Mouse (Mus musculus): ENCODE measurements around the gene Wbp2. TPM values are rescaled to one million over a fixed set of nuclear protein-coding genes. Genes with fewer than 3 reads are reported as not detected.

The Wbp2 gene
- total RNA-seq, 1 experiment from 2014 or later = 93.6 TPM

DNA sequence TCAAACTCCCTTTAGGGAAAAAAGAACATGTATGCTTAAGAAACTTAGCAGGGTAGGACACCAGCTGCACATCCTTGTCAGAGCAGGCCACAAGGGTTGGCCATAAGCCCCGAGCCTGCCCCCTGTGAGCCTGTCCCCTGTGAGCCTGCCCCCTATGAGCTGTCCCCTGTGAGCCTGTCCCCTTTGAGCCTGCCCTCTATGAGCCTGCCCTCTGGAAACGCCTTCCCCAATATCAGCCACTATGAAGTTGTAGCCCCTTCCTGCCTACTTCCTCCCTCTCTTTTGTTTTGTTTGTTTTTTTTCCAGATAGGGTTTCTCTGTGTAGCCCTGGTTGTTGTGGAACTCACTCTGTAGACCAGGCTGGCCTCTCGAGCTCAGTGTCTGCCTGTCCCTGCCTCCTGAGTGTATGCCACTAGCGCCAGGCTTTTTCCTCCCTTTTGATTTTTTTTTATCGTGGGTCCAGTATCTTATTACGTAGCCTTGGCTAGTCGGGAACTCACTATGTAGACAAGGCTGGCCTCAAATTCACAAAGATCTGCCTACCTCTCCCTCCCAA, 12.3 kb downstream of the Wbp2 start:
- no peak for ATAC-seq (ENCODE audit: extremely low read depth, insufficient number of reproducible peaks, low FRiP score, poor library complexity, severe bottlenecking)

DNA sequence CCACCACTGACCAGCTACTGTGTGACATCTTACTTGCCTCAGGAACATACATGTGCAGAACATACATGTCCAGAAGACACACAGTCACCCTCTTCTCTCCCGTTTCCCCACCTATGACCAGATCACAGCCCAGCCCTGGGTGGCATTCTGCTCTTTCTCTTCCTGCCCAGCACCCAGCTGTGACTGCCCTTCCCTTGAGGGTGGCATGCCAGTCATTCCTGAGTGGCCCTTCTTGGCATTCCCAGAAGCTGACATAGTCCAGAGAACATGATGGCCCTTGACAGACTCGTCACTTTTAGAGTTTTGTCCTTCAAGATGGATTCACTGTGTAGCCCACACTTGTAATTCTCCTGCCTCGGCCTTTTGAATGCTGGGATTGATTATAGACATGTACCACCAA, 14.2 kb downstream of the Wbp2 start:
- no peak for ATAC-seq (ENCODE audit: extremely low read depth, insufficient number of reproducible peaks, low FRiP score, poor library complexity, severe bottlenecking)

DNA sequence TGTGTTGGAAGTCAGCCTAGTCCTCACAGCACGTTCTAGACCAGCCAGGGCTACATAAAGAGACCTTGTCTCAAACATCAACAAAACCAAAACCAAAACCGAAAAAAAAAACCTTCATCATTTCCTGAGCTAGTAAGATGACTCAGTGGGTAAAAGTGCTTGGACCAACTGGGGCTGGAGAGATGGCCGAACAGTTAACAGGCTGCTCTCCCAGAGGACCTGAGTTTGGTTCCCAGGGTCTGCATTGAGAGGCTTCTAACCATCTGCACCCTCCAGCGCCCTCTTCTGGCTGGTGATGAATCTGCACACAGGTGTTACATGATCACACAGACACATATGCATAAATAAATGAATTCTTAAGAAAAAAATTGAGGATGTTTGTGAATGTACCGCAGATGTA, 15.3 kb downstream of the Wbp2 start:
- ATAC-seq (ENCODE audit: extremely low read depth, insufficient number of reproducible peaks, low FRiP score, poor library complexity, severe bottlenecking) = no peak

DNA sequence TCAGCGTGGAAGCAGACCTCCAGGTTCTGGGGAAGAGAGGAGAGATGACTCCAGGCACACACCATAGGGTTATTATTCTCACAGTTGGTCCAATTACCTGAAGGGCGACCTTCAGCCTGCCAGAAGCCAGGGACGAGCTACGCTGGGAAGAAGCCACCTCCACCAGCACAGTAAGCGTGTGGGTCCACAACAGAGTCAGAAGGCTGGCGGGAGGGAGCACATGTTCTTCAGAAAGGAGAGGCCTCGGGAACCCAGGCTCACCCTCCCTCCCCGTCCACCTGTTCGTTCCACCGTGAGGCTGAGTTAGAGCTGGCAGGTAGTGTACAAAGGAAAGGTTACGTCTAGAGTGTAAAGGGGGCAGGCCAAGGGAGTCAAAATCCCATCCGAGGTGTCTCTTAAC, 21.4 kb downstream of the Wbp2 start:
- no peak for ATAC-seq (ENCODE audit: extremely low read depth, insufficient number of reproducible peaks, low FRiP score, poor library complexity, severe bottlenecking)

DNA sequence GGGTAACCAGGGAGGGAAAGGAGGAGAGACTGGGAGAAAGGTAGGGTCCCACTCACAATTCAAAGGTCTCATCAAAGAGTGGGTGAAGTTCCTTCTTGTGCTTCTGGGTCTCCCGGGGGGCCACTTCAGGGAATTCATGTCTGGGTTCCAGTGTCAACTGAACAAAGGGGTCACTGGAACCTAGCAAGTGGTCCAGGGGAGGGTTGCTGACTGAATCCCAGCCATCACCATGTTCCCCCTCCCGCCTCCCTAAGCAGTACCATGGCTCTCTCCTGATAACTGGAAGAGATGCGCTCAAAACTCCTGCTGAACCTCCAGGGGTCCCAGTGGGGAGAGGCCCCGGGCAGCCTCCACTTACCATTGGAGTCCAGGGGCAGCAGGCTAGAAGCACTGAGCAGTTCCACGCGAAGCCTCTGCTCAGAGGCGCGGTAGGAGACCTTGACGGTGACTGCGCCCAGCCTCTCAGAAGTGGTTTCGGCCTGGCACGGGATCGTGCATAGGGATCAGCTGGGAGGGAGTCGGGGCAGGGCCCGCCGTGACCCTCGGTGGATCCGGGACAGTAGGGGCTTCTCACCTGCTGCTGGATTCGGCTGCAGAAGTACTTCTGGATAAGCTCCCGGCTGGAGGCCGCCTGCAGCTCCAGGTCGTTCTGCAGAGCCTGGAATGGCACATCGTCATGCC, 22.5 kb downstream of the Wbp2 start:
- no peak for ATAC-seq (ENCODE audit: extremely low read depth, insufficient number of reproducible peaks, low FRiP score, poor library complexity, severe bottlenecking)

DNA sequence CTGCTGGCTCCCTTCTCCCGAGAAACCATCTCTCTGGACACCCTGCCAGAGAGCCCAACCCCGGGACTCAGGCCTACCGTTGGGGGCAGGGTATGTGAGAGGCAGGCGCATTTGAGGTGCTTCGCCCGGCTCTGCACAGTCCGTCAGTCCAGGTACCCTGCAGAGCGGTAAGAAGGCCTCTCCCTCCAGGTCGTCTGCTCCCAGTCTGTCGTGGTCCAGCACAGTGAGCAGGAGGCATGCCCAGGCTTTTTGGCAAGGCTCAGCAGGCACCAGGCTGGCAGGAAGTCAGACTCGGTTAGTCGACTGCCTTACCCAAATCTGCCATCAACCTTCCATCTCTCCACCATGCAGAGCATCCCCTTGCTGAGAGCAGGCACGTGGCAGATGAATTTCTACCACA, 23.2 kb downstream of the Wbp2 start:
- no peak for ATAC-seq (ENCODE audit: extremely low read depth, insufficient number of reproducible peaks, low FRiP score, poor library complexity, severe bottlenecking)

DNA sequence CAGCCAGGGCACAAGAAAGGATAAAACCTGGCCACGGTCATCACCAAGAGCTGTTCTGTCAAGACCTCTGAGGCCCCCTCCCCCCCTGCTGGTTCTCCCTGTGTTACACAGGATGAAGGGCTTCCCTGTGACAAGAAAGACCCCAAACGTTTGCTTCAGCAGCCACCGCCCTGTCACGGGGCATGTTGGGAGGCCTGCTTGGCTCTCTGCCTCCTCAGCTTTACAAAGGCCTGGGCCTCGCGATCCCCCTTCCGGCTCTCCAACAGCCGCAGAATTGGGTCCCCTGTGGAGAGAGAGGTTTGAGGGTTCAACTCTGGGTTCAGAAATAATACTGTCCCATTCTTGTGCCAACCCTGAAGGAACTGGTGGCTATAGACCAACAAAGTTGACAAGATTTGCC, 24.3 kb downstream of the Wbp2 start:
- ATAC-seq (ENCODE audit: extremely low read depth, insufficient number of reproducible peaks, low FRiP score, poor library complexity, severe bottlenecking) = no peak

DNA sequence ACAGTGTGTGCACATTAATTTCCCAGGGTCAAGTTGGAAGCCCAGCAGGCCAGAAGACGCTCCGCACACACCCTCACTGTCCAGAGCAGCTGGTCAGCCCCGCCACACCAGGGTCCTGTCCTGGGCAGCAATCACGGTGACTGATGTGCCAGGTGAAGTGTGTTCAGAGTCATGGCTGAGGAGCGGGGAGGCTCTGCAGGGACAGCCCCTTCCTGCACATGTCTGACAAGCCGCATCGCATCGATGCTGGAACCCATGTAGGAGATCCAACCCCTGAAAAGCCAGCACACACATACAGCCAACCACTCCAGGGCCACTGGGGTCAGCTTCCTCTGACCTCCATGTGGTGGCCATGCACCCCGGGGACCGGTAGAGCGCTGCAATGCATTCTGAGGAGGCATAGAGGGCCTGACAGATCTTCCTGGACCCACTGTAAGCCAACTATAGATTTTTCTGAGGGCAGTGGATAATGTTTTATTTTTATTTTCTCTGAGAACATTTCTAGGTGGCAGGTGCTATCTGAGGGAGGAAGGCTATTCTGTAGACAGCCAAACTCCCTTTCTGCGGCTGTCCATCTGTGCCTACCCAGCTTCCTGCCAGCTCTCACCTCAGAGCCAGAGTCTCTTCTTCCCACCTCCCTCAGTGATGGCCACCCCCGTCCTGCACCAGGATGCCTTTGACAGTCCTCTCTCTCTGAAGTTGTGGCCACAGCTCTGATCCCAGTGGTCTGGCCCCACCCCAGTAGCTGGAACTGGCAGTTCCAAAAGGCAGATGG, 25.0 kb downstream of the Wbp2 start:
- ATAC-seq (ENCODE audit: extremely low read depth, insufficient number of reproducible peaks, low FRiP score, poor library complexity, severe bottlenecking) = no peak

DNA sequence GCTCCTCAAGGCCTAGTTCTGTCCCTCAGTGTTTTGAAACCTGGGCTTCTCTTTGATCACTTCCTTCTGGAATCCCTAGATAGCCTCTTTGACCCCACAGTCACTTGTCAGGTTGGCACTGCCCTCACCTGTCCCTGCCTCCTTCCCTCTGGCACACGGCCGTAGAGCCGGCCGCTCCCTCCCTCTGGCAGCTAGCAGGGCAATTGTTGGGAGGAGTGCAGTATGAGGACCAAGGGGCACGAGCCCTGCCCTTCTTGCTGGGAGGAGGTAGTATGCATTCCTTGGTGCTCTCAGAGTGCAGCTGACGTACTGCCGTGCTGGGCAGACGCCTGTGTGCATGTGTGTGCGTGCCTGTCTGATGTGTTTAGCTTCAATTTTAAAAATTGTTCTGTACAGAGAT, 26.2 kb downstream of the Wbp2 start:
- ATAC-seq (ENCODE audit: extremely low read depth, insufficient number of reproducible peaks, low FRiP score, poor library complexity, severe bottlenecking) = no peak

DNA sequence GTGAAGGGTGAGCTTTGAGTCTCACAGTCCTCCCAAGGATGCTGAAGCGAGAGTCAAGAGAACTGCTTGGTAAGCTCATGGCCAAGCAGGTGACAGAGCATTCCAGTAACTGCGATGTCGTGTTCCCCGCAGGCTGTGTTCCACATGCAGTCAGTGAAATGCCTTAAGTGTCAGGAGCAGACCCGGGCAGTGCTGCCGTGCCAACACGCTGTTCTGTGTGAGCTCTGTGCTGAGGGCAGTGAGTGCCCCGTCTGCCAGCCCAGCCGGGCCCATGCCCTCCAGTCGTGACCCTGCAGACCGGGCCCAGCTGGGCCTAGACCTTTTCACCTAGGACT, 27.1 kb downstream of the Wbp2 start:
- ATAC-seq (ENCODE audit: extremely low read depth, insufficient number of reproducible peaks, low FRiP score, poor library complexity, severe bottlenecking) = no peak

DNA sequence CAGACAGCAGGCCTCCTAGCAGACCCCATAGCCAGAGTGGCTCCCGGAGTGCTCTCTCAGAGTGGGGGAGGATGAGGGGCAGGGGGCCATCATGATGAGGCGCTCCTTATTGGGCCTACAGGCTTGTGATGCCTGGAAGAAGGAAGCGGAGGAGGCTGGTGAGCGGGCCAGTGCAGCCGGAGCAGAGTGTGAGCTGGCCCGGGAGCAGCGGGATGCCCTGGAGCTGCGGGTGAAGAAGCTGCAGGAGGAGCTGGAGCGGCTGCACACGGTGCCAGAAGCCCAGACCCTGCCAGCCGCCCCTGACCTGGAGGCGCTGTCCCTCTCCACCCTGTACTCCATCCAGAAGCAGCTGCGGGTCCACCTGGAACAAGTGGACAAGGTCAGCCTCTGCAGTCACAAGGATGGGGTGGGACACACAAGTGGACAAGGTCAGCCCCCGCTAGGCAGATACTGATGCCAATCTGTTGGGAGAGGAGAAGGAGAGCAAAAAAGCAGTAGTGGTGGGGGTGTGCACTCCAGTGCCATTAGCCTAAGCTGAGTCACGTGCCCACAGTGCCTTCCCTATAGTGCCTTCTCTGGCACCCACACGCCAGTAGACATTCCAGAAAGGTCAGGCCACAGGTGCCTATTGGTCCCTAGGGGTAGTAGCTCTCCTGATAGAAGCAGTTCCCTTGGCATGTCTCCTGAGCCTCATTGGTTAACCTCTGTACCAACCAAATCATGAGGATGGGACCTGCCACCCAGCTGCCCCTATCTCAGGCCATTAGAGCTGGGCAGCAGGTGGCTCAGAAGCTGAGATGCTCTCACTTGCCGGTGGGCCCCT, 27.7 kb downstream of the Wbp2 start:
- no peak for ATAC-seq (ENCODE audit: extremely low read depth, insufficient number of reproducible peaks, low FRiP score, poor library complexity, severe bottlenecking)

DNA sequence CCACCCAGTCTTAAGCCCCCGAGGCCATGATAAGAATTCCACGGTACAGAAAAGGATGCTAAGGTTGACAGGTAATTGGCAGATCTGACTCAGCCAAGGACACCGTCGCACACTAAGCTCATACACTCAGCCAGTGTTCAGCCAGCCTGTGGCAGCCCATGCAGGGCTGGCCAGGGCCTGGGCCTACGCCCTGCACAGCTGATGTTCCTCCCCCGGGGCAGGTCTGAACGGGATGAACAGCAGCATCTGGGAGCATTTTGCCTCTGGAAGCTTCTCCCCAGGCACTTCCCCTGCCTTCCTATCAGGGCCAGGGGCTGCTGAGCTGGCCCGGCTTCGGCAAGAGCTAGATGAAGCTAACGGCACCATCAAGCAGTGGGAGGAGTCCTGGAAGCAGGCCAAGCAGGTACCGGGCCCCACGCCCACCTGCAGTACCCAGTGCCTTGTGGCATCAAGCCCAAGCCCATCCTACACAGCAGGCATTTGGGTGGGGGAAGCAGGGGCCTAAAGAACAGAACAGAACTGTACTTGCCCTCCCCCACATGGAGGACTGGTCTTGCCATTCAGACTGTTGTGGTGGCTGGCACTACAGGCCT, 28.7 kb downstream of the Wbp2 start:
- no peak for ATAC-seq (ENCODE audit: extremely low read depth, insufficient number of reproducible peaks, low FRiP score, poor library complexity, severe bottlenecking)

DNA sequence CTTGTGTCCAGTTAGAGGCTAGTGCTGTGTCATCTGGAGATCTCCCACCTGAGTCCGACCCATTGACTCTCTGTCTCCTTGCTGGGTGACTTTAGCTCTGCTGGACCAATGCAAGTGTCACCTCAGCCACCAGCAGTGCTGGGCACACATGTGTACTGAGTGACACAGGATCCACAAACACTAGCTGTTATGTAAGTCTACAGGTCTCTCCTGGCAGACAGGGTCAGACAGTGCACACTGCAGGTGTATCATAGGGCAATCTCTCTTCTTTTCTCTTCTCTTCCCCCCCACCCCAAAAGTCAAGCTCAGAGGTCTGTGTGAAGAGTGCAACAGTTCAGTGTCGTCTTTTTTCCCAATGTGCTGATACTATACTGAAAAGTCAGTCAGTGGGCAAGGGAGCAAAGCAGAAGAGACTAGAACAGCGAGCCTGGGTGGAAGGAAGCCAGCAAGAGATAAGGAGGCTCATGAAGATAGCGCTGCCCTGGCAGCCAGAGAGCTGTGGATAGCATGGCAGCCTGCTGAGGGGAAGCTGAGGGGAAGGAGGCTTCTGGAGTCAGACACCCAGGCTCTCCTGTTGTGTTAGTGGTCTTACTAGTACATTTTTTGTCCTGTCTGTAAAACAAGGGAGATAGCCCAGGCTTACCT, 29.4 kb downstream of the Wbp2 start:
- no peak for ATAC-seq (ENCODE audit: extremely low read depth, insufficient number of reproducible peaks, low FRiP score, poor library complexity, severe bottlenecking)

DNA sequence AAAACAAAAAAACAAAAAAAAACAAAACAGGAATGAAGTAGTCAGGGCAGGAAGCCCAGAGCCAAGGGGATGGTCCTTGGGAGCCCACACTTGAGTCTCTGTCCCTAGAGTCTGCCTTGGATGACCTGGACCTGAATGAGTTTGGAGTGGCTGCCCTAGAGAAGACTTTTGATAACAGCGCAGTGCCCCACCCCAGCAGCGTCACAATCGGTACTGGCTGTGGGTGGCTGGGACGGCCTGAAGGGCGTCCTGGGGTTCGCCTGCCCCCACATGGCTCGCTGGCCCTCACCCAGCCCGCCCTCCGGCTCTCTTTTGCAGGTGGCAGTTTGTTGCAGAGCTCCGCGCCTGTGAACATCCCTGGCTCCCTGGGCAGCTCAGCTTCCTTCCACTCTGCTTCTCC, 30.9 kb downstream of the Wbp2 start:
- ATAC-seq (ENCODE audit: extremely low read depth, insufficient number of reproducible peaks, low FRiP score, poor library complexity, severe bottlenecking) = no peak

DNA sequence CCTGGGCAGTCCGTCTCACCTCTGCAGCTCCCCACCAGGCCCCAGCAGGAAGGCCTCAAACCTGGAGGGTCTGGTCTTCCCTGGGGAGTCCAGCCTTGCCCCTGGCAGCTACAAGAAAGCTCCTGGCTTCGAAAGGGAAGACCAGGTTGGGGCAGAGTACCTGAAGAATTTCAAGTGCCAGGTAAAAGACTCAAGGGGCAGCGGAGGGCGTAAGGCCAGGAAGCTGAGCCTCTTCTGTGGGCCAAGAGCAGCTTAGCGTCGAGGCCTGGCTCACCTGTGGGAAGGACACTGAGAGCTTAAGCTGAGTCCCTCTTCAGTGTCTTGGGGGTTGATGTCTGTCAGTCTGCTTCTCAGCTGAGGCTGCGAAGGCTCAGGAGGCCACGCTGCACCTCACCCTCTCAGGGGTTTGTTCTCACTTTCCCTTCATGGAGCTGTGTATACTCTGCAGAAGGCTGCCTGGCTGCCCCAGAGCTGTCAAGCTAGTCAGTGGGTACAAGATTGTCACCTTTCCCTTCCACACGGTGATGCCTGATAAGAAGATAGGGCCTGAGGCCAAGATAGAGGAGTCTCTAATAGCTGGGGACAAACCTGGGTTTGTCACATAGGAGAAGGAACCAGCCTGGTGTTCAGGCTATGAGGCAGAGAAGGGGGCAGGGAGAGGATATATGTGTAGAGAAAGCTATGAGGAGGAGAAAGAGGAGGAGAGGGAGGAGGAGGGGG, 33.1 kb downstream of the Wbp2 start:
- no peak for ATAC-seq (ENCODE audit: extremely low read depth, insufficient number of reproducible peaks, low FRiP score, poor library complexity, severe bottlenecking)

DNA sequence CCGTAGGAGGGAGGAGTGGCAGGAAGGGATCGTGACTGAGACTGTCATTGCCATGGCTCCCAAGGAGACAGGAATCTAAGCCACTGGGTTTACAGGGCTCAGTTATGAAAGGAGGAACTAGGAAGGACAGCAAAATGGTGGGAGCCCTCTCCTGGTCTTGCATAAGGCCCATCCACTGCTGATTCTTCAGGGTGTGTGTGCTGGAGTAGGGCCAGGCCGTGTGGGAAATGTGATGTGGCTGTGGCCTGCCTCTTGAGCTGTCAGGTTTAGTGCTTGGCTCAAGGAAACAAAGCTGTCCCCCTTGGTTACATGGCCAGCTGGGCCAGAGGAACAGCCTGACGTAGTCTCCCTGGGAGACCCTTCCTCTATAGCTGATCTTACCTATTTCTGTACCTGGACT, 36.6 kb downstream of the Wbp2 start:
- ATAC-seq (ENCODE audit: extremely low read depth, insufficient number of reproducible peaks, low FRiP score, poor library complexity, severe bottlenecking) = no peak

DNA sequence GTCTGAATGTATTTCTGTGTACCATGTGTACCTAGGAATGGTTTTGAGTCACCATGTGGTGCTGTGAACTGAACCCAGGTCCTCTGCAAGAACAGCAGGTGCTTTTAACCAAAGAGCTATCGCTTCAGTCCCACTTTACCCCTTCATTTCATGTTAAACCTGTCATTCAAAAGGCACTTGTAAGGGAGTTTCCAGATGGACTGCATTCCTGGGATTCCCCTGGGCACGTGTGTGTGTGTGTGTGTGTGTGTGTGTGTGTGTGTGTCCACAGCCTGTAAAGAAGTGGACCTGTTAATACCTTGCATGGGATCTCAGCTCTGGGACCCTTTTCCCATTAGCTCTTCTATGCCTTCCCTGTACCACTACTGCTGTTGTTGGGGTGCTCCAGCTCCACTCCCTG, 37.2 kb downstream of the Wbp2 start:
- ATAC-seq (ENCODE audit: extremely low read depth, insufficient number of reproducible peaks, low FRiP score, poor library complexity, severe bottlenecking) = no peak

DNA sequence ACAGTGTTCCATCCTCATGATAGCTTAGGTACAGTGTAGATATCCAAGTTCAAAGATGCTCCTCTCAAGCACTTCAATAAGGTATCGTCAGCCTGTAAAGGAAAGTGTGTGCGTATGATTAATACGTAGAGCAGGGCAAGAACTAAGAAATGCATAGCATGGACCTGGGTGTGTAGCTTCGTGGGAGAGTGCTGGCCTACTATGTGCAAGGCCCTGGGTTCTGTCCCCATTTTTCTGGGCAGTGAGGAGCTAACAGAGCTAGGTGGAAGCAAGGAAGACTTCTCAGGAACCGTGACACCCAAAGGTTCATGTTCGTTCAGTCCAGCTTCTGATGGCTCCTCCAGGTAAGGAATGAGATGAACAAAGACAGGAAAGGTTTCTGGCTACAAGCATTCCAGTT, 41.6 kb downstream of the Wbp2 start:
- no peak for ATAC-seq (ENCODE audit: extremely low read depth, insufficient number of reproducible peaks, low FRiP score, poor library complexity, severe bottlenecking)

Data from neutrophil, adult 5-6 weeks (primary cell).